Mouse (Mus musculus) liver, embryonic 16.5 days (tissue): ENCODE measurements around the gene Abcg5. TPM values are rescaled to one million over a fixed set of nuclear protein-coding genes. Genes with fewer than 3 reads are reported as not detected.

Experiments used
- ATAC-seq: fragments of 200-750 bp; cut with Nextera tagmentation; 2 replicates; pipeline ENCODE4 v1.8.0; 2017; ENCODE audit warnings: low read depth, mild to moderate bottlenecking, moderate number of reproducible peaks, moderate library complexity
- H3K27ac ChIP-seq: fragments of 300-500 bp; sonication (generic); 2 replicates; pipeline ENCODE4 v1.5.1; 2014; ENCODE audit warnings: mild to moderate bottlenecking, low read length
- H3K27me3 ChIP-seq: fragments of 300-500 bp; sonication (generic); 2 replicates; pipeline ENCODE4 v1.6.1; 2014; ENCODE audit warnings: low read depth, low read length, mixed read lengths; ENCODE audit not compliant: control insufficient read depth, insufficient read depth
- H3K36me3 ChIP-seq: fragments of 300-500 bp; sonication (generic); 2 replicates; pipeline ENCODE4 v1.6.1; 2014; ENCODE audit warnings: mild to moderate bottlenecking; ENCODE audit not compliant: control insufficient read depth, insufficient read depth
- H3K4me1 ChIP-seq: fragments of 300-500 bp; sonication (generic); 2 replicates; pipeline ENCODE4 v1.6.1; 2014; ENCODE audit warnings: low read depth, low read length, mixed read lengths; ENCODE audit not compliant: control insufficient read depth
- H3K4me2 ChIP-seq: fragments of 300-500 bp; sonication (generic); 2 replicates; pipeline ENCODE4 v1.6.1; 2014; ENCODE audit warnings: low read depth, low read length, mixed read lengths
- H3K4me3 ChIP-seq: fragments of 300-500 bp; sonication (generic); 2 replicates; pipeline ENCODE4 v1.5.1; 2014; ENCODE audit warnings: low read depth, mild to moderate bottlenecking, low read length
- H3K9ac ChIP-seq: fragments of 300-500 bp; sonication (generic); 2 replicates; pipeline ENCODE4 v1.6.1; 2014; ENCODE audit warnings: low read depth, low read length
- H3K9me3 ChIP-seq: fragments of 300-500 bp; sonication (generic); replicated peaks from 2 replicates; pipeline ENCODE4 v1.6.1; 2016; ENCODE audit warnings: low read length; ENCODE audit not compliant: control insufficient read depth
- WGBS: fragments of 180-500 bp; shearing (Covaris S2); extraction: QIAGEN DNeasy Blood & Tissue Kit; methylation state at CpG from one replicate; pipeline ENCODE4 v1.1.7; 2014; ENCODE audit not compliant: insufficient replicate concordance; 5-methylcytosine and 5-hydroxymethylcytosine counted together
- polyA plus RNA-seq: library from polyadenylated mRNA; unstranded; fragments of >200 nt; fragmentation: Nextera tagmentation; extraction: Ambion mirVana; gene quantifications from 2 replicates; pipeline ENCODE4 v1.2.1, GENCODE M21; 2015

Abcg5 gene
- polyA plus RNA-seq = 0.48 and 0.63 TPM in 2 replicates

GRCm38 (mm10) chr17:84682734-84683717, at the start of gene Abcg5:
TSS of gene Abcg5 (minus strand) at chr17:84683011.
- no peak for ATAC-seq
- WGBS = 50% methylated on average over 18 of the region's 18 CpGs
- Histone ChIP-seq H3K4me1 (no peaks in the 10 kb centered on the region), H3K27ac (no peak within 1 kb of the TSS), H3K27me3 (no peaks in the 10 kb centered on the region), H3K9ac (no peak within 1 kb of the TSS), H3K9me3 (no peaks in the 10 kb centered on the region), H3K36me3 (no peaks in the 10 kb centered on the region), H3K4me2 (no peak within 1 kb of the TSS), H3K4me3 (no peak within 1 kb of the TSS)

- H3K4me2 ChIP-seq = no peak overlapping the region
- H3K4me1 ChIP-seq = peaks cover 27% of the 10 kb centered on the region
- no peaks in the 10 kb centered on the region for H3K9me3 ChIP-seq
- no peak overlapping the region for H3K9ac ChIP-seq
- H3K27ac ChIP-seq = no peak overlapping the region; the same call in 1 of the 2 replicates
- 80% methylated on average over 8 of the region's 8 CpGs for WGBS
- no peak for ATAC-seq
- H3K4me3 ChIP-seq = no peak overlapping the region
- H3K27me3 ChIP-seq = no peaks in the 10 kb centered on the region
- peaks cover 17% of the 10 kb centered on the region for H3K36me3 ChIP-seq
Measured at GRCm38 (mm10) chr17:84732612-84733011, 49.8 kb upstream of the Abcg5 start.

- Histone ChIP-seq H3K4me1 (peaks cover 28% of the 10 kb centered on the region), H3K27ac (no peak overlapping the region), H3K27me3 (no peaks in the 10 kb centered on the region), H3K4me2 (no peak overlapping the region), H3K4me3 (no peak overlapping the region), H3K36me3 (peaks cover 20% of the 10 kb centered on the region), H3K9ac (no peak overlapping the region), H3K9me3 (no peaks in the 10 kb centered on the region)
- WGBS = 89% methylated on average over 12 of the region's 12 CpGs
- ATAC-seq = no peak
Measured at GRCm38 (mm10) chr17:84731361-84731760, 48.5 kb upstream of the Abcg5 start.

GRCm38 (mm10) chr17:84729140-84729539, 46.3 kb upstream of the Abcg5 start:
- Histone ChIP-seq H3K9ac (peak overlapping the region; percentile 13), H3K36me3 (peaks cover 29% of the 10 kb centered on the region), H3K4me3 (no peak overlapping the region), H3K4me2 (peak overlapping the region; percentile 24; the same call in 1 of the 2 replicates), H3K9me3 (no peaks in the 10 kb centered on the region), H3K27me3 (no peaks in the 10 kb centered on the region), H3K4me1 (peaks cover 28% of the 10 kb centered on the region), H3K27ac (peak overlapping the region; percentile 76)
- ATAC-seq = peak; percentile 63
- WGBS = 29% methylated on average over 5 of the region's 5 CpGs

- peak overlapping the region; percentile 46 for H3K4me2 ChIP-seq
- 0 out of 2 replicates have a peak overlapping the region, but pooled peaks have one; percentile 17 for H3K9ac ChIP-seq
- H3K36me3 ChIP-seq = peaks cover 29% of the 10 kb centered on the region
- ATAC-seq = peak; percentile 98
- peak overlapping the region; percentile 78 for H3K27ac ChIP-seq
- no peaks in the 10 kb centered on the region for H3K9me3 ChIP-seq
- no peak overlapping the region for H3K4me3 ChIP-seq
- 17% methylated on average over 1 of the region's 1 CpGs for WGBS
- no peaks in the 10 kb centered on the region for H3K27me3 ChIP-seq
- peaks cover 28% of the 10 kb centered on the region for H3K4me1 ChIP-seq
Measured at GRCm38 (mm10) chr17:84728201-84728911, 45.5 kb upstream of the Abcg5 start.

- no peaks in the 10 kb centered on the region for H3K9me3 ChIP-seq
- H3K27ac ChIP-seq = no peak overlapping the region
- H3K4me2 ChIP-seq = no peak overlapping the region
- H3K36me3 ChIP-seq = peaks cover 21% of the 10 kb centered on the region
- 89% methylated on average over 3 of the region's 3 CpGs for WGBS
- H3K27me3 ChIP-seq = no peaks in the 10 kb centered on the region
- H3K4me3 ChIP-seq = no peak overlapping the region
- H3K9ac ChIP-seq = no peak overlapping the region
- ATAC-seq = no peak
- H3K4me1 ChIP-seq = peaks cover 20% of the 10 kb centered on the region
Measured at GRCm38 (mm10) chr17:84725163-84725562, 42.4 kb upstream of the Abcg5 start.

GRCm38 (mm10) chr17:84724028-84724427, 41.2 kb upstream of the Abcg5 start:
- Histone ChIP-seq H3K36me3 (peaks cover 18% of the 10 kb centered on the region), H3K9me3 (no peaks in the 10 kb centered on the region), H3K27me3 (no peaks in the 10 kb centered on the region), H3K4me3 (no peak overlapping the region), H3K27ac (no peak overlapping the region), H3K9ac (no peak overlapping the region), H3K4me1 (peaks cover 14% of the 10 kb centered on the region), H3K4me2 (no peak overlapping the region)
- WGBS = 84% methylated on average over 9 of the region's 9 CpGs
- no peak for ATAC-seq

GRCm38 (mm10) chr17:84719105-84719504, 36.3 kb upstream of the Abcg5 start:
- Histone ChIP-seq H3K27me3 (no peaks in the 10 kb centered on the region), H3K9ac (no peak overlapping the region), H3K9me3 (no peaks in the 10 kb centered on the region), H3K4me3 (no peak overlapping the region), H3K4me1 (no peaks in the 10 kb centered on the region; the same call in 1 of the 2 replicates), H3K4me2 (no peak overlapping the region), H3K36me3 (peaks cover 7% of the 10 kb centered on the region), H3K27ac (no peak overlapping the region)
- 71% methylated on average over 3 of the region's 3 CpGs for WGBS
- no peak for ATAC-seq
